Mouse (Mus musculus): ENCODE measurements around the gene Adam8.

DNA sequence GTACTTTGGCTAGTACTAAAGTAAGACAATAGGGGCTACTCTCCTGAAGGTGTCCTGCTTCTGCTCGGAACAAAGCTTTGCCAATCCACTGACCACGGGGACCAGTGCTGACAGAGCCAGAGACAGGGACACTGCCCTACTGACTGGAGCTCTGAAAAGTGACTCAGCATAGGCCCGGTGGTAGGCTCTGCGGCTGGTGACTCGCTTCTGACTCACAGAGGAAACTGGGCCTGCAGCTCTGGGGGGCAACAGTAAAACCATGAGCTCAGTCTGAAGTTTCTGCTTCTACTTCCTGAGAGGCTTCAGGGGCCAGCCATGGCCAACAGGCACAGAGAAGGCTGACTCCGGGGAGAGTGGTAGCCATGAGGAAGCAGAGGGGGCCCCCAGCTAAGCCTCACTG is 20.9 kb downstream of the Adam8 start:
- TF ChIP-seq CTCF (IDR thresholded peaks at IDR 0.05) (no peak), POLR2A (IDR thresholded peaks at IDR 0.05; ENCODE audit: insufficient read depth, low read depth, low read length) (no peak), EP300 (IDR thresholded peaks at IDR 0.05; ENCODE audit: insufficient read depth, low read depth, low read length) (no peak)
